Mouse (Mus musculus) thymus, adult 2 months (tissue): ENCODE measurements around the gene Gemin7. TPM values are rescaled to one million over a fixed set of nuclear protein-coding genes. Genes with fewer than 3 reads are reported as not detected.

Experiments
- DNase-seq: peaks from one replicate; pipeline ENCODE4 v3.0.0; 2021
- H3K27ac ChIP-seq: fragments of 200-500 bp; 2 replicates; pipeline ENCODE4 v1.5.1; 2012; ENCODE audit warnings: low read length, control low read depth; ENCODE audit not compliant: control insufficient read depth, insufficient read depth
- H3K27me3 ChIP-seq: fragments of 200-500 bp; 2 replicates; pipeline ENCODE4 v1.6.1; 2012; ENCODE audit warnings: mild to moderate bottlenecking, low read length, moderate library complexity, mixed read lengths; ENCODE audit not compliant: control insufficient read depth, insufficient read depth
- H3K36me3 ChIP-seq: fragments of 200-500 bp; 2 replicates; pipeline ENCODE4 v1.6.1; 2012; ENCODE audit warnings: mild to moderate bottlenecking, low read length, moderate library complexity; ENCODE audit not compliant: control insufficient read depth, insufficient read depth
- H3K4me1 ChIP-seq: fragments of 200-500 bp; replicated peaks from 2 replicates; pipeline ENCODE4 v1.6.1; 2012; ENCODE audit warnings: low read length; ENCODE audit not compliant: control insufficient read depth, insufficient read depth
- H3K4me3 ChIP-seq: fragments of 200-500 bp; 2 replicates; pipeline ENCODE4 v1.5.1; 2012; ENCODE audit warnings: mild to moderate bottlenecking, low read length, control low read depth, moderate library complexity; ENCODE audit not compliant: control insufficient read depth, insufficient read depth
- CTCF ChIP-seq: fragments of 200-500 bp; IDR thresholded peaks from 2 replicates; pipeline ENCODE4 v1.5.1; 2012; ENCODE audit warnings: mild to moderate bottlenecking, control low read depth, low read length, moderate library complexity, borderline replicate concordance; ENCODE audit not compliant: control insufficient read depth, poor library complexity, insufficient read depth; ENCODE audit errors: extremely low read depth
- POLR2A ChIP-seq: fragments of 200-500 bp; IDR thresholded peaks from 2 replicates; pipeline ENCODE4 v1.6.1; 2012; ENCODE audit warnings: mild to moderate bottlenecking, low read length, control low read depth, moderate library complexity; ENCODE audit not compliant: control insufficient read depth, poor library complexity, insufficient read depth; ENCODE audit errors: extremely low read depth
- WGBS: fragments of 180-500 bp; shearing (Covaris S2); methylation state at CpG from one replicate; pipeline ENCODE4 v1.1.7; 2018; 5-methylcytosine and 5-hydroxymethylcytosine counted together
- polyA plus RNA-seq: library from polyadenylated mRNA; depleted of rRNA; stranded (reverse); fragments of >200 nt; gene quantifications from 2 replicates; pipeline ENCODE4 v1.2.3, GENCODE M21; 2012

Gene Gemin7
- polyA plus RNA-seq, 1 experiment, result 121 TPM

DNA sequence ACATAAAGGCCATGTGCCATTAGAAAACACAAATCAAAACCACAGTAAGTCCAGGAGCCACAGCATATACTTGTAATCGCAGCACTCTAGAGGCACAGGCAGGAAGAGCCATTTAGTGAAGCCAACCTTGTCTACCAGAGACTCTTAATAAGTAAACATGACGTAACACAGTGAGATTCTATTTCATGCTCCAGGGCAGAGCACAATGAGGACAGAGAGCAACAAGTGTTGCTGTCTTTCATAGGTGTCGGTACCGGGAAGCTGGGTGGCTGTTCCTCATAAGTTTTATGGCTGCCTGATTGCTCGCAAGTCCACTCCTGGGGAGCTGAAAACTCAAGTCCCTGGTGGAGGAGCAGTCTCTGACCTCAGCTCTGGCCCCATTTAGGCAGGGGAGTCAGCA is 25.8 kb downstream of the Gemin7 start:
- DNase-seq, result no peak
- Histone ChIP-seq H3K4me3 (no peak overlapping the region), H3K36me3 (peaks cover 4% of the 10 kb centered on the region; the same call in 1 of the 2 replicates), H3K4me1 (peaks cover 22% of the 10 kb centered on the region), H3K27me3 (no peaks in the 10 kb centered on the region), H3K27ac (no peak overlapping the region)
- 95% methylated on average over 5 of the region's 5 CpGs for WGBS
- TF ChIP-seq POLR2A (no peak), CTCF (no peak)

DNA sequence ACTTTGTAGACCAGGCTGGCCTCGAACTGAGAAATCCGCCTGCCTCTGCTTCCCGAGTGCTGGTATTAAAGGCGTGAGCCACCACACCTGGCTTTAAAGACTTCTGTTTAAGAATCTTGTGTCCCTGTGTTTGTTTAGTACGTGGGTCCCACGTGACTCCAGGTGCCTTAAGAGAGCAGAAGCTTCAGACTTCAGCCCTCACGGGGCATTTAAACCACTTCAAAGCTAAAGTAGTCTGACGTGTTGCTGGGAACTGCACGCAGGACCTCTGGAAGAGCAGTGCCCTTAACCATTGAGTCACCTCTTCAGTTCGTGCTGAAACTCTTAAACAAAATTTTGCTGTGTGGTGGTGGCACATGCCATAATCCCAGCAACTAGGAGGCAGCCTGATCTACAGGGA is 28.0 kb downstream of the Gemin7 start:
- Histone ChIP-seq H3K4me1 (peaks cover 37% of the 10 kb centered on the region), H3K27ac (no peak overlapping the region), H3K36me3 (peaks cover 4% of the 10 kb centered on the region; the same call in 1 of the 2 replicates), H3K27me3 (no peaks in the 10 kb centered on the region), H3K4me3 (no peak overlapping the region)
- DNase-seq, result no peak
- TF ChIP-seq POLR2A, result no peak
- TF ChIP-seq CTCF, result no peak
- 45% methylated on average over 10 of the region's 10 CpGs for WGBS

GRCm38 (mm10) chr7:19547344-19547969 is 29.9 kb downstream of the Gemin7 start:
- DNase-seq, result no peak
- WGBS, result 94% methylated on average over 2 of the region's 2 CpGs
- H3K36me3 ChIP-seq, result no peaks in the 10 kb centered on the region
- H3K4me3 ChIP-seq, result no peak overlapping the region
- H3K4me1 ChIP-seq, result peaks cover 46% of the 10 kb centered on the region
- TF ChIP-seq POLR2A, result no peak
- no peak for TF ChIP-seq CTCF
- no peak overlapping the region for H3K27ac ChIP-seq
- no peaks in the 10 kb centered on the region for H3K27me3 ChIP-seq

DNA sequence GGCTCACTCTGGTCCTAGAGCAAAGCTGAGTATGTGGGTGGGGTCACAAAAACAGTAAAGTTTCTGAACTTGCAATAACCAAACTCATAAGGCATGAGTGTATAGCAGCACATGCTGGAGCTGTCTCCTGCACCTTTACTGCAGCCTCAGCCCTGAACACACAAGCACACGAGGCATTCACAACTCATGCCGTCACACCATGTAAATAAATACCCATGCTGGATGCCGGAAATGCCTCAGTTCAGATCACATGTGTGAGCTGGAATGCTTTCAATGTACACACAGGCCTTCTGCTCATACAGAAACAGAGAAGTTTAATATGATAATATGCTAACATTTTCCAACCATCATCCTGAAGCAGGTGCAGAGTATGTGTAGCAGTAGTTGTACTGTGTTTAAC is 31.4 kb downstream of the Gemin7 start:
- peak overlapping the region; percentile 56; the same call in 1 of the 2 replicates for H3K27ac ChIP-seq
- no peaks in the 10 kb centered on the region for H3K27me3 ChIP-seq
- no peaks in the 10 kb centered on the region for H3K36me3 ChIP-seq
- DNase-seq, result no peak
- H3K4me3 ChIP-seq, result no peak overlapping the region
- whole genome bisulfite sequencing, result 73% methylated on average over 3 of the region's 3 CpGs
- TF ChIP-seq POLR2A (no peak), CTCF (no peak)
- H3K4me1 ChIP-seq, result peaks cover 50% of the 10 kb centered on the region

GRCm38 (mm10) chr7:19543584-19543983 is 33.8 kb downstream of the Gemin7 start:
- H3K4me3 ChIP-seq, result no peak overlapping the region
- no peak overlapping the region for H3K27ac ChIP-seq
- TF ChIP-seq CTCF (peak; percentile 74; the same call in 1 of the 2 replicates), POLR2A (no peak)
- no peaks in the 10 kb centered on the region for H3K27me3 ChIP-seq
- peaks cover 43% of the 10 kb centered on the region for H3K4me1 ChIP-seq
- WGBS, result 24% methylated on average over 6 of the region's 6 CpGs
- DNase-seq, result peak; percentile 68
- H3K36me3 ChIP-seq, result no peaks in the 10 kb centered on the region

GRCm38 (mm10) chr7:19542155-19542691 is 35.2 kb downstream of the Gemin7 start:
- peaks cover 35% of the 10 kb centered on the region for H3K4me1 ChIP-seq
- no peaks in the 10 kb centered on the region for H3K36me3 ChIP-seq
- H3K27ac ChIP-seq, result no peak overlapping the region
- no peak for TF ChIP-seq POLR2A
- H3K27me3 ChIP-seq, result no peaks in the 10 kb centered on the region
- H3K4me3 ChIP-seq, result no peak overlapping the region
- 72% methylated on average over 8 of the region's 8 CpGs for WGBS
- DNase-seq, result no peak

DNA sequence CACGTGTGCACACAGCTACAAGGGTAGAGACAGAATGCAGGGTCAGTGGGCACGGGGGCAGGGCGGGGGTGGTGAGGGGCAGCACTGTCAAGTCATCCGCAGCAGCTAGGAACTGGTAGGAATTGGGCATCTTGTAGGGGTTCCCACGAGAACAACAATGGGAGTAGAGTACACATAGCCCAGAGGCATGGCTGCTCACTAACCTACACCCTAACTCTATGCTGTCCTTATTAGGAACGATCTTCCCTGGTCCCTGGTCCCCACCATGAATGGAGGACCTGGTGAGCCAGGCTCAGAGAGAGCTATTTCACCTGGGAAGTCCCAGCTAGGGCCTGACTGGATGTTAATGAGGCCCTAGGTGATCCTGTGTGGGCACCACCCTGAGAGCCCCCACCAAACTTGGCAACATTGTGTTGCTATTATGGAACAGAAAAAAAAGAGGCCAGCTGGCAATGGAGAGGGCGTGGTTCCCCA is 35.7 kb downstream of the Gemin7 start:
- Histone ChIP-seq H3K27me3 (no peaks in the 10 kb centered on the region), H3K27ac (no peak overlapping the region), H3K36me3 (no peaks in the 10 kb centered on the region), H3K4me3 (no peak overlapping the region), H3K4me1 (peaks cover 31% of the 10 kb centered on the region)
- DNase-seq, result no peak
- no peak for TF ChIP-seq POLR2A
- no peak for TF ChIP-seq CTCF
- WGBS, result 91% methylated on average over 7 of the region's 7 CpGs
